Mouse (Mus musculus) hindlimb bud, embryonic 11.5 days (tissue): ENCODE data around the gene Atp2c1.

Experiments
- DNase-seq: peaks from one replicate; pipeline ENCODE4 v3.0.0-alpha.2; 2012; ENCODE audit warnings: low read depth, low spot score; ENCODE audit errors: extremely low spot score

Atp2c1 gene

DNA sequence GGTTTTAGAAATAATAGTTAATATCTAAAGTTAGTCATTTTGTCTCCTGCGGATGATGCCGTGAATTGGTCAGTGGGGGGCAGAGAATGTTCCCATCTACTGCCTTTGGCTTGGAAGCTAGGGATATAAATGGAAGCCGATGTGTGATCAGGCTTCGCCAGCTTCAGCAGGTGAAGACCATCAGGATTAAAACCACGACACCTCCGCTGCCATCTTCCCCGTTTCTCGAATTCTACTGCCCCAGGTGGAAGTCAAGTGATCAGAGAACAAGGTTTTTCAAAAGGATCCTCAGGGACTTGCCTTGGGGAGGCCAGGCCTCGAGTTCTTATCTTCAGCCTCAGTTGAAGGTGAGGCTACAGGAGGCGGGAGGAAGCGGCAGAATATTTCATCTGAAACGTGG, at the start of gene Atp2c1:
TSS of gene Atp2c1 (minus strand) at position 101 of the 400 bp plus-strand sequence.
- DNase-seq, result no peak

DNA sequence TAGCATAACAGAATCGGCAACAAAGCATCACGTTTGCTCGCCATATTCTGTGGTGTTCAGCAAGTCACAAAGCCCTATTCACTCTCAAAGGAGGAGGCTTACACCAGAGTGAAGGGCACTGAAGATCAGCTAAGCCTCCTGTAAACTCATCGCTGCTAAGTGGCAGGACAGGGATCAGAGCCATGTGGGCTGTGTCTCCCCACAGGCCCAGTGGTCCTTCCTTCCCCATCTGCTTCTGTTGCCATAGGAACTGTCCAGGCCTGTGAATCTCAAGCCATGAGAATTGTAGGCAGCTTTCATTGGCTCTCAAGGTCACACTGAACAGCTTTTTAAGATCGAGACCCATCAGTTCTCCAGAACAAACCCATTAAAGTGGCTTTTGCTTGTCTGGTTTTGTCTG, 30.3 kb upstream of the Atp2c1 start:
- DNase-seq, result no peak

DNA sequence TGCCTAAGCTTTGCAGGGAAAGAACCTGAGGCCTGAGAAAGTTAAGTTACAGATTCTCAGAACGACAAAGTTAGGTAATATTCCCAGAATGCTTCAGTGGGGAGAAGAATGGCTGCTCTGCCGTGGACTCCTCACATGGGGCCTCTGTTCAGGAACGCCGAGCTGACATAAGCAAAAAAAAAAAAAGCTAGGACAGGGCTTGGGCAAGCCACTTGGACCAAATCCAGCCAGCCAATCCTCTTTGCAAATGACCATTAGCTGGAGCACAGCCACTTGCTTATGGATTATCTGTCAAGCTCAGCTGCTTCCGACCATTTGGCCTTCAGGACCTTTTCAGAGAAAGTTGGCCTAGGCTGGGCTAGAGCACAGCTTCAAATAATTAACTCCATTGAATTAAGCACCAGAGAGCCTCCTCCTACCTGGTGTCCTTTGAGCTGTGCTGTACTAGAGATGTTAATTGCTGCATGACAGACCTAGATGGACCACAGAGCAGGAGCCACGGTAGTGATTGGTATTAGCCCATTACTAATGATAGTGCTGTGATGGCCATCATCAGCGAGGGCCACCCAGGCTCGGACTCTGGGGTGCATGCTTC, 29.1 kb upstream of the Atp2c1 start:
- no peak for DNase-seq

DNA sequence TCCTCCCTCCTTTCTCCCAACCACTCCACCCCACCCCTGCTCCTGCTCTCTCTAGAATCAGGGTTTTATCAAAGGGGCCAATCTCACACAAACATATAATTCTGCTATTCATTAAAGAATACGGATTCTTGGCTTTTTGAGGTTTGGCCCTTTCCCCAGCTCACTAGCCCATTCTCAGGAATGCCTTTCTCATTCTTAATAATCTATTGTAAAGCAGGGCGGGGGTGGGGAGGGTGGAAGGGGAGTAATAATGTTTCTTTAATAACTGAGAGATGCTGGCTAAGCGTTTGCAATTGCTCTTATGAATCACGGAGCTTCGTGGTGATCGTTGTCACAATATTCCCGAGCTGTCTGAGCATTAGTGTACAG, 27.3 kb upstream of the Atp2c1 start:
- DNase-seq, result no peak

DNA sequence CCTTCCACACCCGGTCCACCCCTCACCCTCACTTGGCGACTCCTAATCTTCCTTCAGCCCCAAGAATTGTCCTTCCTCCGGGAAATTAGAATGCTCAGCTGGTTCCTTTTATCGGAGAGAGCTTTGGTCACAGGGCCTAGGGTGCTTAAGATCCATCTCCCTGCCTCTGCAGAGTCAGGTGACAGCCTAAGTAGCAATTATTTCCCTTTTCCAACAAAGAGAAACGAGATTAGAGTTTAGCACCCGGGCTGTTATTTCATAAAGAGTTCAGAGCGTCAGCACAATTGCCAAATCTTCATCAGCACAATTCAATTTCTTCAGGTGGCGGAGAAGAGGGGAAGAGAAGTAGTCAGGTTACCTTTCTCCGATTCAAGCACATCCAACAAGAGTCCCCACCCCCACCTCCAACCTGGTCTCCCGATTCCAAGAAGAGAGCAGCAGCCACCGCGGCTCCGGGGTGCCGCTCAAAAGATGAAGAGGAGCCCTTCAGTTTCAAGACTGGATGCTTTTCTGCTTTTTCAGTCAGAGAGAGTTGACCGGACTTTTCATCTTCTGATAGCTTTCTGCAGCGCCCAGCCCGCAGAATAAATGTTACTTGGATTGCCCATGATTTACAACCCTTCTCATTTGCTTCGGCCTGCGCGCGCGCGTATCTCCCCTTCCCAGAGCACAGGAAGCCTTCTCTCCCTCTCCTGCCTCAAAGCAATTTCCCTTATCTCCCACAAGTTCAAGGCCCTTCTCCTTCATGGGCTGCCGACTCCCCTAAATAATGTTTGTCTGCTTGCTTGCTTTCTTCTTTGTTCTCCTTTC, 26.7 kb upstream of the Atp2c1 start:
- no peak for DNase-seq

DNA sequence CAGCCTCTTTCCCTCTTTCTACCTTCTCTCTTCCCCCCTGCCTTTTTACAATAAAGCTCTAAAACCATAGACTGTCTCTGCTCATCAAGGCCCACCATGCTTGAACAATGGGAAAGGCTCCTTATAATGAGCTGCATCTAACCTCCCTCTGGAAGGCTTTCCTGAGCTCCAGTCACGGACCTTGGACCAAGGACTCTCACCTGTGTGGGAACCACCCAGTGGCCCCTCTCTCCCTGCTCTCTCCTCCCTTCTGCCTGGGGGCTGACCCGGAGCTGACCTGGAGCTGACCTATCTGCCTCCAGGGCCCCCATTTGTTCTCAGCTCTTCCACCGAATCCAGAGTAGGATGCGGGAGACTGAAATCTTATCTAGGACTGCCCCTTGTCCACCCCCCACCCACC, 24.3 kb upstream of the Atp2c1 start:
- DNase-seq, result no peak

DNA sequence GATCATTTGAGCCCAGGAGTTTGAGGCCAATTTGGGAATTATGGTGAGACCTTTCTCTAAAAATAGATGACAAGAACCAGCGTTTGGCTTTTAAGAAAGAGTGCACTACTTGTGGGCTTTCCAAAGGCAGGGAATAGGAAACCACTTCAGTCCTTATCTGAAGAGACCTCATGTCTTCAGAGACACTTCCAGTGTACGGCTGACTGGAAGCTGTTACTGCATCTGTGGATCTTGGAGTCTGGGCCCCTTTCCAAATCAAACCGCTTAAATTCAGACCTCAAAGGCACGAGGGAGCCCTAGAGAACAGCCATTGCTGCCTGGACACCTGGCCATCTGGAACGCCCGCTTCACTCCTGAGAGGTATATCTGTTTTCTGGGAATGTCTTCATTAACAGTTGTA, 22.0 kb upstream of the Atp2c1 start:
- no peak for DNase-seq

DNA sequence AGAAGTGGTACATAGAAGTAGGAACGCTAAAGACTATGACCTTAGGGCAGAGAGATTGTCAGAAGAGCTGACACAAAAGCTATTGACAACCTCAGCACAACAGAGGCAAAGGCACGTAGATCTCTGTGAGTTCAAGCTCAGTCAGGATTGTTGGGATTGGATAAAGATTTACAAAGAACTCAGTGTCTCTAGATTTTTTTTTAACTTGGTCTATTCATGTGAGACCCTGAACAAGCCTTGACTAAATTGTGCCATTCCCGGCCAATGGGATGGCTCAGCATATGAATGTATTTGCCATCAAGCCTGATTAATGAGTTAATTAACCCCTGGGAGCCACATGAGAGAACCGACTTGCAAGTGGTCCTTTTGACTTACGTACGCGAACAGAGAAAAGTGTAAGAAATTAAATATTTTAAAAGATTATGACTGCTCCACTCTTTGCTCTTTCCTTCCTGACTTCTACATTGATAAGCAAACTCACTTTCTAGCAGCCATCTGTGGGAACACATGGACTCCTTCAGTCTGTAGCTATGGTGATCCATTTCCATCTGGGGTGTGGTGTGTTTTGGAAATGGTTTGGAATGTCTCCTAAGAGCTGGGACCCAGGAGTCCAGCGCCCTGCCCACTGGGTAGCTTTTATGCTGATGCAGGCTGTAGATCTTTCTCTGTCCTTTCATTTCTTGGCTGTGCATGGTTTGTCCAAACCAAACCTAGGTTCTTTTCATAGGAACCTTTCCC, 17.1 kb upstream of the Atp2c1 start:
- no peak for DNase-seq

DNA sequence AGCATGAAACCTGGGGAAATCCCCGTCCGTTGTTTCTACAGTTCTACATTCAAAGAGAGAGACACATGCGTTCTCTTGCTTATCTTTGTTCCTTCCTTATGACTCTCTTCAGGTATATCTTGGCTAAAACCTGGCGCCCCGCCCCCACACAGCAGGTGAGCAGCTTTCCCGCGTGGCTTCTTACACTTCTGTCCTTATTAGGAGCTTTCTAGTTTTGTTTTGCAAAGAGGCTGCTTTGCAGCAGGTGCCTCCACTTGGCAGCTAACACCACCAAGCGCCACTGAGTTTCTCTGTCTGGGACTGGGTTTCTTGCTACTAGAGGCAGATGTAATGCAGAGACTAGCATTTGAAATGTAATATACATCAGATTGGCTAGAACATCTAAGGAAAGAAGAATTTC, 10.4 kb upstream of the Atp2c1 start:
- no peak for DNase-seq

DNA sequence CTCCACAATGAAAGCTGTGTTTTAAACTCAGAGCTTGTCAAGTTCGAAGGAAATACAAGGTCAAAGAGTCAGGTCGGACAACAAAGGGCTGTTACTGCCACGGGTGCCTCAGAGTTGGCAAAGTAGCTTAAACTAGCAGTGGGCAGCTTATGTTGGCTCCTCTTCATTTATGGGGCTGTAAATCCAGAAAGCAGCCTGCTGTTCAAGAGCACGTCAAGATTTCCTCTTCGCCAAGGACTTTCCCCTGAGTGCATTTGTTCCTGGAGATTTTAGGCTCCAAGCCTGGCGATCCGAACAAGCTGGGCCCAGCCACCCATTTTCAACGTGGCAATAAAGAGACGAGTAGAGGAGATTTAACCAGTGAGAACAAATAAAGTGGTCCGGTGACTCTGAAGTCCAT, 9.8 kb upstream of the Atp2c1 start:
- DNase-seq, result no peak

DNA sequence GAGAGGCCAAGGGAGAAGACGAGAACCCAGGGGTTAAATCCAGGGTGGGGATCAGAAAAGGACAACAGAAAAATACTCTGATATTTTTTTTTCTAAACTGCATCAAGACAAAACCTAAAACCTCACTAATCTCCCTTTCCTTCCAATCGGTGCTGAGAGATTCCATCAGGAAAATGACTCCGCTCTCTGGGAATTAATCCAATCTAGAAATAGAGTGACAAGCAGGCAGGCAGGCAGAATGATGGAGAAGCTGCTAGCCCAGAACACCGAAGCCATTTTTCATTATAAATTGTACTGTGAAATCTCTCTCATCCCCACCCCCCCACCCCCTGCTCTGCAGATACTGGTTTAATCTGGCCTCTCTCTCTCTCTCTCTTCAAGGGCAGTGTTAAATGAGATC, 1.8 kb downstream of the Atp2c1 start:
- DNase-seq, result no peak

DNA sequence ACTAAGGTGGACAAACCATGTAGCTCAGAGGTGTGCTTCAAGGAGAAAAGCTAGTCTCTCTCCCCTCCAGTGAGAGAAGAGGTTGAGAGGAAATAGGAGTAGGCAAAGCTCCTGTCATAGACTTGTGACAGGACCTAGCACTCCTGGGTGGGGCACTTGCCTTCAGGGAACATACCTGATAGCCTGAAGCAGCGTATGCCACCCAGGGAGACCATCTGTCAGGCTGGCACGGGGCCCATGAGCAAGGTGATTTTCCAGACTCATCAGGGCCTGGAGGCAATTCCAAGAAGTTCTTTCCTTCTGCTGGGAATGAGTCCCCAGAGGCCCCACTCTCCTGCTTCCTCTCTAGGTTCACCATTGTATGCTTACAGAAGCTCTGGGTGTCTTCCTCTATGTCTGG, 4.1 kb downstream of the Atp2c1 start:
- no peak for DNase-seq

DNA sequence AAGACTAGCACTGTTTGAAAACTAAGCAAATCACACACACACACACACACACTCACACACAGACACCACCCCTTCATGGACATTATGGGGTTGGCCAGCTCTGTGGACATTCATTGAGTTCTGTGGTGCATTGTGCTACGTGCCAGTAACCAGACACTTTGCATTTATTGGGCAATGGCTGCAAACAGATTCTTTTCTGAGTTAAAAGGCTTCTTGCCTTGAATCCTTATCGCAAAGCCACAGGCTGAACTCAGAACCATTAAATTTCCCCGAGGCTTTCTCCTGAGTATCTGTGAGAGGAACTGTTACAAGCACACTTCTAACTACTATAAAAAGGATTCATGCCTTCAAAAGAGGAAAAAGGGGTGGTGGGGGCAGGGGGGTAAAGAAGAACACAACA, 5.1 kb downstream of the Atp2c1 start:
- DNase-seq, result no peak

DNA sequence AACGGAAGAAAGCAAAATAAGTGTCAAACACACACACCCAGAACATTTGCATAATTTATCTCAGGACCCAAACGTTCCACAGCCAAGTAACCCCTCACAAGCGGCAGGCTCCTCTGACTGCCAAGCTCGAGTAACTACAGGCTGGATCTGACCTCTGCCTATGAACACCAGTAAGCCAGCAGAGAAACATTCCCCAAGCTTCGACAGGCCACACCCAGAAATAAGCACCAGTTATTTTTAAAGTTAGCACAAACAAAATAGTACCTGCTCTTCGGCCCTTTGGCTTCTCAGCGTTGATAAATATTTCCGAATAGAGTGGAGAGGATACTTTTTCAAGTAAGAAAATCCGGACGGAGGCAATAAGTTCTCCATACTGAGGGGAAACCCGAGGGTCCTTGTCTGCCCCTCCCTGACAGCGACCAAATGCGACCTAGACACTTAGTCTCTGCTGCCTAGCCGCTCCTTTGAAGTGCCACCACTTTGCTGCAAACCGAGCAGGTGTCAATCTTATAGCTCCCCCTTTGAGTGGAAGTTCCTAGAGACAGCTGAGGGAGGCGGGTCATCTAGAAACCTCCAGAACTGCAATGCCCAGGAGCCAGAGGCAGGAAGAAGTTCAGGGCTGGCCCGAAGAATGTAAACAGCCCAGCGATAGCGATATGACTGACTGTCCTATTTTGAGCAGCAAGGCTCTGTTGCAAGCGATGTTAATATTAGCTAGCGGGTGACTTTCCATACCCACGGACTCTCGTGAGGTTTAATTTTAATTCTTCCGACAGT, 6.2 kb downstream of the Atp2c1 start:
- no peak for DNase-seq

DNA sequence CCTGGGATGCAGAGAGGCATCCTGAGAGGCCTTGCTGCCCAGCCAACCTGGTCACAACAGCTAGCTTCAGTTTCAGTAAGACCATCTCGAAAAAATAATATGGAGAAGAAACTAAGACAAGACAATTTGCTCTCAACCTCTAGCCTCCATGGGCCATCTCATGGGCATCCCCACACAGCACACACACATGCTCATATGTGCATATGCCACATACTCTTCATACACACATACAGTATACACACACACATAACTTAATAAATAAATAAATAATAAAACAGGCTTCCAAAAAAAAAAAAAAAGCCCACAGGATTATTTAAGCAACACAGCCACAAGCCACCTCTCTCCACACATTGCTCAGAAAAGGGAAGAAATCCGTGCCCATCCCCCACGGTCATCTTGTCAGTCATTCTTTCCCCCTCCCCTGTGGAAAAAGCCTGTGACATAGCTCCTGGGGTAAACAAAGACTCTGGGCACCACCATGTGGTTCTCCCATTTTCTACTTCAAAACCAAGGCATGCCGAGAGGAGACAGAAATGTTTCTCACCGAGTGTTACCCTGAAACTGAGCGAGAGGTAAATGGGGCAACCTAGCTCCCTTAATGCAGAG, 7.7 kb downstream of the Atp2c1 start:
- no peak for DNase-seq

DNA sequence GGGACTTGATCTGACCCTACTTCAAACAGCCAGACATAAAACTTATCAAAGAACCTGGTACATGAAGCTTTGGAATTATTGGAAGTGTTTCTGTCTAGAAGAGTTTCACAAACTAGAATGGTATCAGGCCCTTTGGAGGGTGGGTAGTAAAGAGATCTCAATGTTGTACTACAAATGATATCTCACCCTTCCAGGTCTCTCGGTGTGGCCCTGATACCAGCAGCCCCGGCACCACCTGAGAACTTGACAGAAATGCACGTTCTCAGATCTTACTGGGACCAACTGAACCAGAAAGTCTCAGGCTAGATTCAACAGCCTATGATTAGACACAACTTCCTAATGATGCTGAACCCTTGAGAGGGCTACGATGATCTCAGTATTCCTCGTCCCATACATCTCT, 23.4 kb downstream of the Atp2c1 start:
- DNase-seq, result no peak

DNA sequence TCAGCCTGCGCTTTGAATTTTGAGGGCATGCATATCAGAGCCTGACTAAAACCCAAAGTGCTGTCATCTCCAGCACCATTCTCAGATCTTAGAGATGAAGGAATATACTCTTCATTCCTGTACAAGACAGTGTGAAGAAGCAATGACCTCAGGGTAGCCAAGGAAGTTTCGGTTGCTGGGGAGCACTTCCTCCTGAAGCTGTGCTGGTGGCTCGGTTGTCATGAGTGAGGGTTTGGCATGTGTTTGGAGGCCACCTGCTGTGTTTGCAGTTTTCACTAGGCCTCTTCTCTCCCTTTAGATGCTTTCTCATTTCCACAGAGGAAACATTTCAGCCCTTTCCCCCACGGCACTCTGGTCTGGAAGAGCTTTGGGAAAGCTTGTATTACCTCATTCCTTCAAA, 24.7 kb downstream of the Atp2c1 start:
- no peak for DNase-seq

DNA sequence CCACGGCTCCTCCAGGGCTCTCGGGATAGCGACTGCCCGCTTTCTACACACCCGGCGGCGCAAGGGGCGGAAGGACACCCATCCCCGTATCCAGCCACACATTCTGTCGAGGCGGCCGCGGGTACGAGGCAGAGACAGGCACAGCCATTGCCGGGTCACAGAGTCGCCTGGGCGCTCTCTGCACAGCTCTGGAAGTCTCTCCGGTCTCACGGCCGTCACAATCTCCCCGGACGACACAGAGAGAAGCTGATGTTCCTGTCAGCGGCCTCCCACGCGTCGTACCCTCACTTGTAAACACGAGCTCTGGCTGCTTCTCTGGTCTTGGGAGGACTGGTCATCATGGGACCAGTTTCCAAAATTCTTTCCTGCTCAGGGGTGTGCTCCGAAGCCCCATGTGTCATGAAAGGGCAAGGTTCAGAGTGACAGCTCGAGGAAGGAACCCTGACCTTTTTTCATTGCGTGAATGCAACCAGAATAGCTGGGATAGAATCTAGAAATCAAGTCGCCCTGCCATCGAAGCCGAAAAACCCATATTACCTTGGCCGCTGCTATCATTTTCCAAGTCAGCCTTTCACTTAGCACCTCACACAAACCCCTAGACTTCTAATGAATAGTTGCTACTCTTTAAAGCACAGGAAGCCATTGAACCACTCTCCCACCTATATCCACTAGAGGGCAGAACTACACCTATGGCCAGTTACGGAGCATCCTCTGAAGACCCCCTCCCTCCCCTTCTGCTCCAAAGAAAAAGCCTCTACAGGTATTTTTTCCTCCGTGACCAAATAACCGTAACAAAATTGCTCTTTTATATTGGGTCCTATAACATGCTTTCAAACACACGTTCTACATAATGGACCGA, 31.6 kb downstream of the Atp2c1 start:
- peak; percentile 46 for DNase-seq

DNA sequence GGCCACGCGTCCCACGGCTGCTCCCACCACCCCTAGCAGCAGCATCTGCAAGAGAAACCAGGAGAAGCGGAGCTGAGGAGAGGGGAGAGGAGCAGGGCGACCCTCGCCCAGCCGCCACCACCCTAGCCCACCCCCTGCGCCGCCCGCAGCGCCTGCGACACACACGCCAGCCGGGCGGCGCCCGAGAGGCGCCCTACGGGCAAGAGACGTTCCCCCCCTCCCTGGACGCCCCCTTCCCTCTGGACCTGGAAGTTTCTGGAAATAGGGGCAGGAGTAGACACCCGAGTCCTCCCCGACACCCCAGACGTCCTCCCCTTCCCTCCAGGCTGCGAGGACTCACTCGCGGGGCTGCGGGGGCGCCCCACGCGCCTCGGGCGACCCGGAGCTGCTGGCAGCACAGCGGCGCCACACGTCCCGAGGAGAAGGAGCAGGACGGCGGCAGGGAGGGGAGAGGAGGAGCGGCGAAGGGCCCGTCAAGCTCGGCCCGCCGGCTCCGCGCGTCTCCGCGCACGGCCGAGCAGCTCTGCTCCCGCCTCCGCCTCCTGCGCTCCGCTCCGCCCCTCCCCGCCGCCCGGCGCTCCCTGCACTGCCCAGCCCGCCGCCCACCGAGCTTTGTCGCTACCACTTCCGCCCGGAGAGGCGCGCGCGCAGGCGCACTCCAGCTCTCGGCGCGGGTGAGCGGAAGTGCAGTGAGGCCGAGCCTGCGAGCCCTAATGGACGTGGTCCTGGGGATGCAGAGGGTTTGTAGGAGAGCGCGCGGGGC, 32.4 kb downstream of the Atp2c1 start:
- DNase-seq, result peak; percentile 52
